Mouse (Mus musculus) midbrain, embryonic 14.5 days (tissue): ENCODE measurements around the gene Ppp1r14c. TPM values are rescaled to one million over a fixed set of nuclear protein-coding genes. Genes with fewer than 3 reads are reported as not detected.

Experiments used
- ATAC-seq: fragments of 200-750 bp; cut with Nextera tagmentation; 2 replicates; pipeline ENCODE4 v1.8.0; 2017; ENCODE audit warnings: moderate number of reproducible peaks, moderate library complexity; ENCODE audit not compliant: low FRiP score, low TSS enrichment
- DNase-seq: peaks from one replicate; pipeline ENCODE4 v3.0.0-alpha.2; 2015
- H3K27ac ChIP-seq: fragments of 300-500 bp; sonication (generic); replicated peaks from 2 replicates; pipeline ENCODE4 v1.5.1; 2014; ENCODE audit warnings: mild to moderate bottlenecking, low read depth, low read length, moderate library complexity
- H3K27me3 ChIP-seq: fragments of 300-500 bp; sonication (generic); 2 replicates; pipeline ENCODE4 v1.6.1; 2014; ENCODE audit warnings: low read length, control low read depth, mixed read lengths; ENCODE audit not compliant: control insufficient read depth, insufficient read depth
- H3K36me3 ChIP-seq: fragments of 300-500 bp; sonication (generic); 2 replicates; pipeline ENCODE4 v1.6.1; 2014; ENCODE audit warnings: low read length, control low read depth; ENCODE audit not compliant: control insufficient read depth, insufficient read depth
- H3K4me1 ChIP-seq: fragments of 300-500 bp; sonication (generic); 2 replicates; pipeline ENCODE4 v1.6.1; 2014; ENCODE audit warnings: mild to moderate bottlenecking, antibody characterized with exemption, low read length, control low read depth; ENCODE audit not compliant: control insufficient read depth, insufficient read depth
- H3K4me2 ChIP-seq: fragments of 300-500 bp; sonication (generic); 2 replicates; pipeline ENCODE4 v1.6.1; 2014; ENCODE audit warnings: mild to moderate bottlenecking, low read length, moderate library complexity
- H3K4me3 ChIP-seq: fragments of 300-500 bp; sonication (generic); replicated peaks from 2 replicates; pipeline ENCODE4 v1.5.1; 2014; ENCODE audit warnings: low read depth, low read length
- H3K9ac ChIP-seq: fragments of 300-500 bp; sonication (generic); replicated peaks from 2 replicates; pipeline ENCODE4 v1.6.1; 2014; ENCODE audit warnings: mild to moderate bottlenecking, low read length, moderate library complexity
- H3K9me3 ChIP-seq: fragments of 300-500 bp; sonication (generic); 2 replicates; pipeline ENCODE4 v1.6.1; 2016; ENCODE audit warnings: low read length, control low read depth, mixed read lengths; ENCODE audit not compliant: control insufficient read depth
- WGBS: fragments of 180-500 bp; shearing (Covaris S2); extraction: QIAGEN DNeasy Blood & Tissue Kit; methylation state at CpG from one replicate; pipeline ENCODE4 v1.1.7; 2014; 5-methylcytosine and 5-hydroxymethylcytosine counted together
- polyA plus RNA-seq: library from polyadenylated mRNA; unstranded; fragments of >200 nt; fragmentation: Nextera tagmentation; extraction: Ambion mirVana; gene quantifications from 2 replicates; pipeline ENCODE4 v1.2.1, GENCODE M21; 2014

Gene Ppp1r14c
- polyA plus RNA-seq, 1 experiment from 2014 or later, result 45.8 TPM

DNA sequence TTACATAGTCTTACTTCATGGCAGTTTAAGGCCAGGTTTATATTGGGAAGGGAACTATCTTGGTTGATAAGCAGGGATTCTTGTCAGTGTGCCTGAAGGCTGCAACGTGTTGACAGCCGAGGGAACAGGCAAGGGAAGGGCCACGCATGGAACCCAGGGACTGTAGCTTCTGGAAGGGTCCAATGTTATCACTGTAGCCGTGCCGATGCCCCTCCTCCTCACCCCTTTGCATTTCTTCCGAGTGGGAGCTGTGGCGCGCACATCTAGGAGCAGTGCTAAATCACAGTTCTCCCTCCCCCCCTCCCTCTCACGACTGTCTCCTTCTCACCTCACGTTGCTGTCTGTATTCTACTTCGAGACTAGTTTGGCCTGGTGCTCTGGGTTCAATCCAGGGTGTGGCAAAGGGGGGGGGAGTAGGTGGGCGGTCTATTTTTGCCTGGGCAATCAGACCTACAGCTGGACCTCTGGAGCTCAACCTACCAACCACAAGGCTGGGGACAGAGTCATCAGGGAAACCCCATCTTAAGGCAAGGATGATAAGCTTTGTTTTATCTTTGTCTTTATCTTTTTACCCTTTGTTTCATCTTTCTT lies 29.6 kb downstream of the Ppp1r14c start:
- ATAC-seq (no peak), DNase-seq (no peak)
- Histone ChIP-seq H3K36me3 (no peaks in the 10 kb centered on the region), H3K9me3 (no peaks in the 10 kb centered on the region), H3K4me1 (no peaks in the 10 kb centered on the region), H3K4me2 (no peak overlapping the region), H3K27me3 (no peaks in the 10 kb centered on the region), H3K9ac (no peak overlapping the region), H3K27ac (no peak overlapping the region), H3K4me3 (no peak overlapping the region)
- 88% methylated on average over 12 of the region's 12 CpGs for WGBS

DNA sequence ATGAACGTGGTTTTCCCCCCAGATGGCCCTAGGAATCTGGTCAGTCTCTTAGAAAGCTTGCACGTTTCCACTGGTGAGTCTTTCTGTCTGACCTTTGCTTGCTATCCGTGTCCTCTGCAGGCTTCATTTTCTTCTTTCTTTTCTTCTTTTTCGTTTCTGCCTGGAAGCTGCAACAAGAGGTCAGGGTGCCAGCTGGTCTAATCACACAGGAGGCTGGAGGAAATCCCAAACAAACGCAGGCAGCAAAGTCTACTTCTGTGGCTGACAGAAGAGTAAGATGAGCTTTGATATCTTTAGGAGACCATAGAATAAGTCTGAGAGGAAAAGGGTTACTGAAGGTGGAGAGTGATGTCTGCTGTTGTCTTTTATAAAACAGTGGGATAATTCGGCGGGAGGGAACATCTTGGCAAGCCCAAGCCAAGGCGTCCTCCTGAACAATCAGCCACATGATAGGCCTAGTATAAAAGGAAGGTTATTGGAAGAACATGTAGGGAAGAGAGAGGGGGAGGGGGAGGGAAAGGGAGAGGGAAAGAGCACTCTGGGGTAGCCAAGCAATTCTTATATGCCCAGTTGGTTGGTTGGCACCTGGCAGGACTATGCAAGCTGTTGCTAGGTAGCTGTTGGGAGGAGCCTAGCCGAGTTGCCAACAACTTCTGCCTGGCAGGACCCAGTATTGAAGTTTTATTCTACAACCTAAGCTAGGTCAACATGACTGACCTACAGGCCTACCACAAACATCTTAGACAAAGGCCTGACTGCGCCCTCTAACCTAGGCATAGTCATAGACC lies 30.3 kb downstream of the Ppp1r14c start:
- no peak for ATAC-seq
- H3K36me3 ChIP-seq, result no peaks in the 10 kb centered on the region
- H3K9ac ChIP-seq, result no peak overlapping the region
- H3K4me2 ChIP-seq, result no peak overlapping the region
- no peak overlapping the region for H3K4me3 ChIP-seq
- H3K4me1 ChIP-seq, result no peaks in the 10 kb centered on the region
- H3K27me3 ChIP-seq, result no peaks in the 10 kb centered on the region
- no peaks in the 10 kb centered on the region for H3K9me3 ChIP-seq
- WGBS, result 78% methylated on average over 10 of the region's 10 CpGs
- DNase-seq, result no peak
- H3K27ac ChIP-seq, result no peak overlapping the region

DNA sequence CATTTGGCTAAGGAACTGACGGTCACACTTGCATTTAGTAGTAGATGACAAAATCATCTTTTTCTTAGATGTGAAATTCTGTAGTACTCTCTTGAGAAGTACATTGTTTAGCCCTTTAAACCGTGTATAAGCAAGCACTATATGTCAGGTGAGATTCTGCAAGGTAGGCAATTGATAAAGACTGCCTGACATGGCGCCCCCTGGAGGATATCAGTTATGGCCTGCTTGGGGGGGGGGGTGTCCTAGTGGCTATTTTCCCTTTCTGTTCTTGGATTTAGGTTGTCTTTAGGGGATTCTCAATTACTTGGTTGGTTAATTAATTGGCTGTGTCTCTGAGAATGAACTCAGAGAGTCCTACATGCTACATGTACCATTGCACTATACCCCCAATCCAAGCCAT lies 31.5 kb downstream of the Ppp1r14c start:
- H3K27ac ChIP-seq, result no peak overlapping the region
- no peak overlapping the region for H3K4me3 ChIP-seq
- H3K4me2 ChIP-seq, result no peak overlapping the region
- DNase-seq (no peak), ATAC-seq (no peak)
- WGBS, result 78% methylated on average over 3 of the region's 3 CpGs
- H3K27me3 ChIP-seq, result no peaks in the 10 kb centered on the region
- H3K36me3 ChIP-seq, result no peaks in the 10 kb centered on the region
- H3K9ac ChIP-seq, result no peak overlapping the region
- H3K4me1 ChIP-seq, result no peaks in the 10 kb centered on the region
- no peaks in the 10 kb centered on the region for H3K9me3 ChIP-seq

DNA sequence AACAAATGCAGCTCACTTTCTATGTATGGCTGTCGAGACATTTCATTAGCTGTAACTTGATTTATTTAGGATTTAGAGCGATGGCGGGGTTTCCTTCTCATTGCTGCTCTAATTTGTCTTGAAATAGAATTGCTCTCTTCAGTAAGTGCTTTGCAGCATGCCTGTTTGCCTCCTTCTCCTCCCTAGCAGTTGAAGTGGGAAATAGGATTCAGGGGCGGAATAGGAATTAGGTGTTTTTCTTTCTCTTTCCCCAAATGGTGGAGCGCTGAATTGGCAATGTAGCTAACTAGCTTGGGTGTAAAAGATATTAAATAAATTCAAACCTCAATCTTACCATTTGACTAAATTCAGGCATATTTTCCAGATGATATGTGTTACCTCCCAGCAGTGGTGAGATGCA lies 32.2 kb downstream of the Ppp1r14c start:
- WGBS, result 88% methylated on average over 5 of the region's 5 CpGs
- ATAC-seq, result no peak

DNA sequence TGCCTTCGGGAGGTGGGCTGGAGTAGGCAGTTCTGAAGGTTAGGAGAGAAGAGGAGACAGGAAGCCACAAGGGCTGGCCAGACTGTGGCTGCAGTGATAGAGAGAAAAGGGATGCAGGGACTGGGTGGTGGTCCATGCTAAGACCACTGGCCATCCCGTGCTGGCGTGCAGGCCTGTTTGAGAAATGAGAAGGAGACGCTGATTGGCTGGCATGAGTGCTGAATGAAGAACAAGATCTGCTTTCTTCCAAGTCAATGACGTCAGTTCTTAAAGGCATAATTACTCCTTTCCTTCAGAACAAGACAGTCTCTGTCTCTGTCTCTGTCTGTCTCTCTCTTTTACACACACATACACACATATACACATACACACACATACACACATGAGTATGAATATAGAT lies 36.4 kb downstream of the Ppp1r14c start:
- Histone ChIP-seq H3K4me3 (no peak overlapping the region), H3K4me2 (no peak overlapping the region), H3K9me3 (no peaks in the 10 kb centered on the region), H3K4me1 (no peaks in the 10 kb centered on the region), H3K36me3 (no peaks in the 10 kb centered on the region), H3K27ac (no peak overlapping the region), H3K27me3 (no peaks in the 10 kb centered on the region), H3K9ac (no peak overlapping the region)
- 74% methylated on average over 5 of the region's 5 CpGs for WGBS
- no peak for DNase-seq
- no peak for ATAC-seq

More for the DNA sequence above, 32.2 kb downstream of the Ppp1r14c start:
- H3K9me3 ChIP-seq, result no peaks in the 10 kb centered on the region
- H3K27ac ChIP-seq, result 0 out of 2 replicates have a peak overlapping the region, but pooled peaks have one; percentile 26
- no peaks in the 10 kb centered on the region for H3K36me3 ChIP-seq
- H3K4me1 ChIP-seq, result no peaks in the 10 kb centered on the region
- no peak for DNase-seq
- no peak overlapping the region for H3K4me3 ChIP-seq
- H3K4me2 ChIP-seq, result no peak overlapping the region
- H3K9ac ChIP-seq, result no peak overlapping the region
- no peaks in the 10 kb centered on the region for H3K27me3 ChIP-seq

DNA sequence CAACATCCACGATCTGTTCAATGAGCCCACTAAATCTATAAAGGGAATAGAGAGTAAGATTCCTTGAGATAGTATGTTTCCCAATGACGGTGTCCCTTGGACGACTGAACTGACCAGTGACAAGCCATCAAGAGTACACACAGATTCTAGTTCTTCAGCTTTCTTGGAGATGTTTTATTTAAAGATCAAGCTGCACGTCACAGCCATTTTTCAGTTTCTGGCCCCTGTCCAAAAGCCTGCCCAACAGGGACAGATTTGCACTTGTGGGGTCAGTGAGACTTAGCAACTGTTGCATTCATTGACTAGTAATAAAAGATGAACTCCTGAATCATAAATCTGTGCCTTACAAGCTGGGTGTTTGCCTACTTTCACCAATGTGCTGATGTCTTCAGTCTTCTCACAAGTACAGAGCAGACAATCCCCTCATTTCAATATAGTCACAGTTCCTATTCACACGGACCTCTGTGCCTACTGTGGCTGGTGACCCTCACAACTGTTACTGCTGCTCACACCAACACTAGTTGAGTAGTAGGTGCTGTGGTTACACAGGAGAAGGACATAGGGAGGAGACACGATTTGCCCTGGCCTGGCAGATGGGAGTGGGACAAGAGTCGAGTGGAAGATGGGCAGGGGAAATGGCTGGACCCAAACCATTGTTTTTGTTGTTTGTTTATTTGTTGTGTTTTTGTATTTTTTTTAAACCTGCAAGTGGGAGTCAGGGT lies 37.7 kb downstream of the Ppp1r14c start:
- DNase-seq, result no peak
- no peak for ATAC-seq
- no peak overlapping the region for H3K4me2 ChIP-seq
- no peaks in the 10 kb centered on the region for H3K36me3 ChIP-seq
- no peak overlapping the region for H3K27ac ChIP-seq
- H3K9ac ChIP-seq, result no peak overlapping the region
- no peak overlapping the region for H3K4me3 ChIP-seq
- H3K4me1 ChIP-seq, result no peaks in the 10 kb centered on the region
- H3K9me3 ChIP-seq, result no peaks in the 10 kb centered on the region
- 79% methylated on average over 7 of the region's 7 CpGs for WGBS
- H3K27me3 ChIP-seq, result no peaks in the 10 kb centered on the region

DNA sequence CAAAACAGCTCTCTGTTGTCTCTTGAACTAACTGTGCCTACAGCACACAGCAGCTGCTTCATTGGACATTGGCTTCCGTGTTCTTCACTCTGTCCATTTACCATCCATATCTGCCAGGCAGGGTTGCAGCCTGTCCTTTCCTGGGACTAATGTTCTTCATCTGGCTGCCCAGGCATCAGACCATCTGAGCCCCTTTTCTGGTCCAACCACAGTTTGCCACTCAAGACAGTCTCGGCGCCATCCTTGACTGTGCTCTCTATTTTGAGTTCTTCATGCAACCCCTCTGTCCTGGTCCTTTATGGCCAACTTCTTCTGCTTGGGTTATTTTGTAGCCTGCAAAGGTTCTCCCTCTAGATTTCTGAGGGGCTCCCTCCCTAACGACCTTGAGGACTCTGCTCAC lies 38.5 kb downstream of the Ppp1r14c start:
- H3K4me1 ChIP-seq, result no peaks in the 10 kb centered on the region
- H3K4me3 ChIP-seq, result no peak overlapping the region
- no peak overlapping the region for H3K9ac ChIP-seq
- no peak overlapping the region for H3K27ac ChIP-seq
- H3K27me3 ChIP-seq, result no peaks in the 10 kb centered on the region
- DNase-seq (no peak), ATAC-seq (no peak)
- H3K9me3 ChIP-seq, result no peaks in the 10 kb centered on the region
- no peaks in the 10 kb centered on the region for H3K36me3 ChIP-seq
- no peak overlapping the region for H3K4me2 ChIP-seq
- WGBS, result 96% methylated on average over 4 of the region's 4 CpGs

DNA sequence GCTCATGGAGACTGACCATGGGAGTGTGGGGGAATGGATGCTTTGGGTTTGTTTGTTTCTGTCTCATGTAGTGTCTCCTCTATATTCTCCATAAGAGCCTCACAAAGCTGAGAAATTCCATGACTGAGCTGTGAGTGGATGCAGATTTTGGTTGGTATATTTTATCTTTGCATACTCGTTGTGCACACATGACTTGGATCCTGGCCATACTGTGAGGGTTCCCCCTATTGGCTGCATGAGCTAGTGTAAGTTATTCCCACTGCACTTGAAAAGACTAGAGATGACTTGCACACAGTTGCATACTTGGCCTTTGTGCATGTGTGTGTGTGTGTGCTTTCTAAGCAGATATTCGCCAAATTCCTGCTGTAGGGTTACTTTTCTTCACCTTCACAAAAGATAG lies 40.4 kb downstream of the Ppp1r14c start:
- H3K27ac ChIP-seq, result no peak overlapping the region
- no peak overlapping the region for H3K4me3 ChIP-seq
- no peaks in the 10 kb centered on the region for H3K36me3 ChIP-seq
- H3K4me1 ChIP-seq, result no peaks in the 10 kb centered on the region
- no peak overlapping the region for H3K9ac ChIP-seq
- H3K9me3 ChIP-seq, result no peaks in the 10 kb centered on the region
- ATAC-seq (no peak), DNase-seq (no peak)
- H3K4me2 ChIP-seq, result no peak overlapping the region
- no peaks in the 10 kb centered on the region for H3K27me3 ChIP-seq
- WGBS, result 83% methylated on average over 2 of the region's 2 CpGs
